ENCODE assay signal across 8 mouse cellular contexts in the genomic region with DNA sequence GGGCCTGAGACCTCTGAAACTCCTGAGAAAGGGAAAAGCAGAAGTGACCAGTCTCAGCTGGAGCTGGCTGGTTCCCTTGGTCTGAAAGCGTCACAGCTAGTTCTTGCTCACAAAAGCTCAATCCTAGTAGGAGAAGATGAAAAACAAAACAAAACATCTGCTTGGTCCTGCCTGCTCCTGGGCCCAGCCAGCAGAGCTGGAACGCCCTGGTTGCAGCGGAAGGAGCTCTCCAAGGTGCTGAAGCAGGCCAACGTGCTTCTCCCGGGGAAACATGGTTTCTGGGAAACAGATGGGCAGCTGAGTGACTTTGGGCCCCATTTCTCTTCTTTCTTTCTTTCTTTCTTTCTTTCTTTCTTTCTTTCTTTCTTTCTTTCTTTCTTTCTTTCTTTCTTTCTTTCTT. TPM values are rescaled to one million over a fixed set of nuclear protein-coding genes. Genes with fewer than 3 reads are reported as not detected.
DNase-seq lines count a peak whose midpoint lies in the region; ATAC-seq lines count a peak whose summit lies in the region.

No protein-coding gene starts in this region.

- H3K9me3 ChIP-seq in liver, embryonic 12.5 days (replicated peaks): no peaks in the 10 kb centered on the region

- H3K27me3 ChIP-seq in liver, embryonic 12.5 days (replicated peaks): no peaks in the 10 kb centered on the region

- H3K9ac ChIP-seq in liver, embryonic 12.5 days: no peak overlapping the region

- WGBS in liver, embryonic 12.5 days (ENCODE audit: insufficient replicate concordance): 7% methylated on average over 5 of the region's 5 CpGs

- ATAC-seq in liver, embryonic 12.5 days: no peak
- no peak for ATAC-seq in monocyte, adult 5-6 weeks (replicated peaks; ENCODE audit: insufficient number of reproducible peaks, low FRiP score, low TSS enrichment, poor library complexity, severe bottlenecking)

- H3K4me3 ChIP-seq in liver, embryonic 12.5 days: no peak overlapping the region

- no peak overlapping the region for H3K4me2 ChIP-seq in liver, embryonic 12.5 days

- H3K27ac ChIP-seq in liver, embryonic 12.5 days: no peak overlapping the region

- peak; percentile 72 for DNase-seq in liver
- DNase-seq in adrenal gland, adult 18-20 months (ENCODE audit: low spot score in 2 of 2): peak; percentile 63 to 67
- peak; percentile 54 to 77 for DNase-seq in gastrocnemius, postnatal 4 days (ENCODE audit: low spot score in 2 of 2)
- peak; percentile 74 for DNase-seq in lung, postnatal 14 days
- DNase-seq in urinary bladder, adult 18-20 months (ENCODE audit: low spot score in 2 of 2): peak; percentile 26 to 45
- no peak for DNase-seq in spleen, postnatal 36 days (ENCODE audit: low spot score in 2 of 2)

- H3K36me3 ChIP-seq in liver, embryonic 12.5 days: no peaks in the 10 kb centered on the region

- H3K4me1 ChIP-seq in liver, embryonic 12.5 days: no peaks in the 10 kb centered on the region

RNA-seq across cellular contexts. Expression of a gene that starts 53.4 kb away (rescaled TPM):
- polyA plus RNA-seq in liver, embryonic 12.5 days (2016; fragmentation: Nextera tagmentation; extraction: Ambion mirVana): not detected in 2 replicates
- total RNA-seq in adrenal gland, adult 18-20 months (2021): under 1 TPM; 0.29 to 0.40 TPM
- total RNA-seq in gastrocnemius, postnatal 4 days (2021): under 1 TPM in 1 of 2 experiments, not detected in 1; 0.05 TPM
- not detected in 3 replicates for total RNA-seq in monocyte, adult 5-6 weeks (2017)

Comparison
In these comparisons a context has a peak if more than half of its experiments do, and no peak if none do; other contexts are left out.
1. DNase-seq: peak in liver (single experiment), adrenal gland, adult 18-20 months (2 of 2), gastrocnemius, postnatal 4 days (2 of 2), lung, postnatal 14 days (single experiment) and urinary bladder, adult 18-20 months (2 of 2); none in spleen, postnatal 36 days (0 of 2).